Mouse (Mus musculus): Measurements from ENCODE around the gene Tor1a. TPM values are rescaled to one million over a fixed set of nuclear protein-coding genes. Genes with fewer than 3 reads are reported as not detected.

Tor1a gene
- 57.0 TPM for polyA plus RNA-seq (2015; fragmentation: Illumina TruSeq; extraction: RNeasy Lipid Tissue Mini Kit (QIAGEN cat#74804); ENCODE audit: insufficient read depth, low replicate concordance)

DNA sequence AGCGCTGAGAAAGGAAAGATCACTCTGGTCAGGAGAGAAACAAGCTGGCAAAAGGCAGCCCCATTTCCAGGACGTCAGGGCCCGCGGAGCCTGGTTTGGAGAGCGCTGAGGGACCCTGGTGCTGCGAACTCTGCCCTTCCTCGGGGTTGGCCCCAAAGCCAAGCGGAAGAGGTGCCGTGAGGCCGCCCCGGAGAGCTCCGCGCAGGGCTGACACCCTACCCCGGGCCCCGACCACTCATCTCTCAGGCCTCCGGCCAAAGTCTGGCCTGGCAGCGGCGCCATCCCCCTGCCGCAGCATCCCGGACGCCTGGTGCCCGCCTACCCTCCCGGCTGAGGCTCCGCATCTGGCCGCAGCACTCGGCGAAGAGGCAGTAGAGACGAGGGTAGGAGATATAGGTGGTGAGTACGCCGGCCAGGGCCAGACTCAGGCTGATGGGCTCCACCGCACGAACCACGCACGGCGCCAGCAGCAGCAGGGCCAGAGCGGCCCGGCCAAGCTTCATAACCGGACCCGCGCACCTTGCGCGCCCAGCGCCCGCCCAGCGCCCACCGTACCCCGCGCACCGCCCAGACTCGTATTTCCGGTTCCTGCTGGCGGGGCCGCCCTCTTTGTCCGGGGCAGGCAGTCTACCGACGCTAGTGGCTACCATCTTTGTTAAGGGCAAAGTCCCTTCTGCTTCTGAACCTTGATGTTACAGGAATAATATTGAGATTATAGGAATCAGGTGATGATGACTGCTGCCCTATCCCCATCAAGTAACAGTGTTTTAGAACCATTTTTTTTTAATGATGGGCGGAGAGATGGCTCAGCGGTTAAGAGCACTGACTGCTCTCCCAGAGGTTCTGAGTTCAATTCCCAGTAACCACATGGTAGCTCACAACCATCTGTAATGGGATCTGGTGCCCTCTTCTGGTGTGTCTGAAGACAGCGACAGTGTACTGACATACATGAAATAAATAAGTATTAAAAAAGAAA, at the start of gene Tor1a:
TSS of gene Tor1a (minus strand) at position 582 of the 976 bp plus-strand sequence.

DNA sequence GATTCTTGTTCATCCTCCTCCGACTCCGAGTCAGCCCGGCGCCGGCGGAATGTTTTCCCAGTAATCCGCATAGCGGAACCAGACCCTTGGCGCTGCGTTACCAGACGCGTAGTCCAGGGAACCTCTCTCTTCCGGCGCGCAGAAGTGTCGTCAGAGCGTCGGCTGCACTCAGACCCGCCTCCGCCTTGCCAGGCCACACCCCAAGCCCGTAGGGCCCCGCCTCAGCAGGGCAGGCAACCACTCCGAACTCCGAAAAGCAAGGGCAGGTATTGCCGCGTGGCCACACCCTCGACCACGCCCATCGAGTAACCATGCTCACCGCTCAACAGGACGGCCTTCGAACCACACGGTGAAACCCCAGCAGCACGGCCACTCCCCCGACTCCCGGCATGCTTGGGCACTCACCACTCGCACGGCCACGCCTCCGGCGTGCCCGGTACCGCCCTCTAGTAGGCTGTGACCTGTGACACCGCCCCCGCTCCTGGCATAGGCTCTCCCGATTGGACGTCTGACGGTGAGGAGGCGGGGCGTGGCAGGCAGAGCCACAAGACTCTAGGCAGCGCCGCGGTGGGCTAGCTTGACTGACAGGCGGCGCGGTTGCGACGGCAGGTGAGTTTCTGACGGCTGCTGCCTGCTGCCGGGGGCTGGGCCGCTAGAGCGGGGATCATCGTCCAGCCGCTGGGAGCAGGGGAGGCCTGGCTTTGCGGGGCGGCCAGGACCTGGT, 14.2 kb upstream of the Tor1a start, which contains the start of the genes BC005624 and Usp20:
TSS of gene BC005624 (minus strand) at position 412 of the 724 bp plus-strand sequence.
TSS of gene Usp20 (plus strand) at position 490 of the 724 bp plus-strand sequence.

DNA sequence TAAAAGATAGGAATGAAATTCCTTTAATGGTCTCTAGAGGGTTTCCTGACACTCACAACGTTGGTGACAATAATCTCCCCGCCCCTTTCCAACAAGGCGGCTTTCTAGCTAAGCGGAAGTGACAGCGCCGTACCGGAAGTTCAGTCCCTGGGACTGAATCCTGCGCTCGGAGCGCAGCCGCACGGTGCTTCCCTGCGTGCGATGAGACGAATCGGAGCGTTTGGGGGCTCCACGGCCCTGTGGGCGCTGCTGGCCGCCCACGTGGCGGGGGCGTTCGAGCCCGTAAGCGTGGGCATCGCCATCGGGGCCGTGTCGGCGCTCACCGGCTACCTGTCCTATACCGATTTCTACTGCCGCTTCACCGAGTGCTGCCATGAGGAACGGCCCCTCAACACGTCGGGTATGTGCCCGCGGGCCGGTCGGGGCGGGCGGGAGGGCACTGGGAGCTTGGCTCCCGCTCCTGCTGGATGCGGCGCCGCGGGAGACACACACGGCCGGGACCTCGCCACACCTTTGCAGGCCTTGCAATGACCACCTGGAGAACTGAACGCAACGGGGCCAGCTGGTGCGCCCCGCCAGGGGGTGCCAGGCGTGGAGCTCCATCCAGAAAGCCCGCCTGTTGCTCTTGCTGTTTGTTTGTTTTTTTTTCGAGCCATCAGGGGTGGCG, 14.8 kb downstream of the Tor1a start, which contains the start of gene Tor1b:
TSS of gene Tor1b (plus strand) at position 136 of the 667 bp plus-strand sequence.

DNA sequence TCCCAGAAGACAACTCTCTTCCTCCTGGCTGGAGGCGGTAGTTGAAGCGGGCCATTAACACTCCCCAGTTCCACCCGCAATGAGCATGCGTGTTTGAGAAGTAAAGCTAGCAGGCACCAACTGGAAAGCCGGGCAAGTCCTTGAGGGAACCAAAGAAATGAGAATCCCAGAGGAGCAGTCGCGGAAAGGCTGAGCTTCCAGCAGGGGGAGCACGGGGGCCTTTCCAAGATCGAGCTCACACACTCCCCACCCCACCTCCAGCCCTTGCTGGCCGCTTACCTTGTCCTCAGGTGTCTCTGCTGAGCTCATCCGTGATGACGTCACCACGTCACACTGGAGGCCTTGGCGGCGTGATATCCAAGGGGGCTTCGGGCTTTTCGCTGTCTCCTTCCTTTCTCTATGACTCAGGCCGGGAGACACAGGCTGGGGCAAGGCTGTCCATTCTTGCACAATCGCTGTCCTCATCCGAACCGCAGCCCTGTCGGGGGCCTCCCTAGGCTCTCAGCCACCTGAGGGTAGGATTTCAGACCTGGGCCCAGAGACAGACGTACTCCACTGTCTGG, 38.2 kb downstream of the Tor1a start, which contains the start of gene Ptges:
TSS of gene Ptges (minus strand) at position 381 of the 563 bp plus-strand sequence.

Other genes with a start within 250 kb of the Tor1a start
- not detected for gene 1700001O22Rik, start 164.3 kb downstream of the Tor1a start, polyA plus RNA-seq (2015; fragmentation: Illumina TruSeq; extraction: RNeasy Lipid Tissue Mini Kit (QIAGEN cat#74804); ENCODE audit: insufficient read depth, low replicate concordance)
- 3.7 TPM for gene Ntmt1, start 160.1 kb downstream of the Tor1a start, polyA plus RNA-seq (2015; fragmentation: Illumina TruSeq; extraction: RNeasy Lipid Tissue Mini Kit (QIAGEN cat#74804); ENCODE audit: insufficient read depth, low replicate concordance)
- gene Asb6, start 137.6 kb downstream of the Tor1a start, polyA plus RNA-seq (2015; fragmentation: Illumina TruSeq; extraction: RNeasy Lipid Tissue Mini Kit (QIAGEN cat#74804); ENCODE audit: insufficient read depth, low replicate concordance) = 8.3 TPM
- gene Prrx2, start 133.0 kb downstream of the Tor1a start, polyA plus RNA-seq (2015; fragmentation: Illumina TruSeq; extraction: RNeasy Lipid Tissue Mini Kit (QIAGEN cat#74804); ENCODE audit: insufficient read depth, low replicate concordance) = 0.52 TPM
- 6.3 TPM for gene Ptges, start 38.1 kb downstream of the Tor1a start, polyA plus RNA-seq (2015; fragmentation: Illumina TruSeq; extraction: RNeasy Lipid Tissue Mini Kit (QIAGEN cat#74804); ENCODE audit: insufficient read depth, low replicate concordance)
- 46.2 TPM for gene Tor1b, start 15.0 kb downstream of the Tor1a start, polyA plus RNA-seq (2015; fragmentation: Illumina TruSeq; extraction: RNeasy Lipid Tissue Mini Kit (QIAGEN cat#74804); ENCODE audit: insufficient read depth, low replicate concordance)
- 74.0 TPM for gene BC005624, start 14.3 kb upstream of the Tor1a start, polyA plus RNA-seq (2015; fragmentation: Illumina TruSeq; extraction: RNeasy Lipid Tissue Mini Kit (QIAGEN cat#74804); ENCODE audit: insufficient read depth, low replicate concordance)
- 4.5 TPM for gene Usp20, start 14.3 kb upstream of the Tor1a start, polyA plus RNA-seq (2015; fragmentation: Illumina TruSeq; extraction: RNeasy Lipid Tissue Mini Kit (QIAGEN cat#74804); ENCODE audit: insufficient read depth, low replicate concordance)
- 126 TPM for gene Fnbp1, start 174.1 kb upstream of the Tor1a start, polyA plus RNA-seq (2015; fragmentation: Illumina TruSeq; extraction: RNeasy Lipid Tissue Mini Kit (QIAGEN cat#74804); ENCODE audit: insufficient read depth, low replicate concordance)
- gene Gpr107, start 184.4 kb upstream of the Tor1a start, polyA plus RNA-seq (2015; fragmentation: Illumina TruSeq; extraction: RNeasy Lipid Tissue Mini Kit (QIAGEN cat#74804); ENCODE audit: insufficient read depth, low replicate concordance) = 39.4 TPM

All from spleen, adult 10 weeks (tissue).